Mouse (Mus musculus): Measurements from ENCODE around the gene Tcf15. TPM values are rescaled to one million over a fixed set of nuclear protein-coding genes. Genes with fewer than 3 reads are reported as not detected.

Gene Tcf15
- total RNA-seq, 2 experiments from 2014 or later, result 1.6 to 2.4 TPM

DNA sequence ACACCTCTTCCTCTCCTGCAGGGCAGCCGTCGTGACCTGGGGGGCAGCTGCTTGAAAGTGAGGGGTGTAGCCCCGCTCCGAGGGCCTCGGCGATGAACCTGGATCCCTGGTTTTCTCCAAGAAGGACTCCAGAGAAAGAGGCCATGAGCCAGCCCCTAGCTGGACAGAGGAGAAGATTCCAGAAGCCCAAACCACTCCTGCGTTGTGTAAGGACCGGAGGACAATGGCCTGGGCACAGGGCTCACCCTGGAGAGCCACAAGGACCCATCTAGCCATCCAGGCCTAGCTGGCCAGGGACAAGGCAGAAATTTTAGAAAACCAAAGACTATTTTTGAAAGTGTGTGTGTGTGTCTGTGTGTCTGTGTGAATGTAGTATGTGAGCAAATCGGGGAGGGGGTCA is 5.3 kb downstream of the Tcf15 start:
- no peak for TF ChIP-seq CTCF (IDR thresholded peaks at IDR 0.05)
- no peak for DNase-seq (ENCODE audit: extremely low spot score in 1 of 2, low spot score in 2 of 2)
- intact Hi-C loops (cut with DNase I), result no loop called here
- H3K27ac ChIP-seq, result no peak overlapping the region
- no peak overlapping the region for H3K4me3 ChIP-seq

DNA sequence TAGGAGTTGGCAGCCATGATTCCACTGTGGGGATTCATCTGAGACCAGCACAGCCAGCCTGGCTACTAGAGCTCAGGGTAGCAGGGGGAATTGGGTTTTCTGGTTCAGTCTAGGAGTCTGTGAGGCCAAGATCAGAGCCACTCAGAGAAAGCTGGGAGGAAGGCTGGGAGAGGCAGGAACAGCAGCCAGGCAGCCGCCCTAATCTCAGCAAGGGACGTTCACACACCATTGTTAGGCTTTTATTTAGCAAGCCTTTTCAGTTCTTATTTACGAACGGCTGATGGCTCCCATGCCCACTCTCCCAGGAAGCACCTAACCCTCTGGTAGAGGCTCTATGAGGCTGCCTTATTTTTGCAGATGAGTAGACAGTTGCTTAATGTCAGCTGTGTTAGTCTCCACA is 6.5 kb downstream of the Tcf15 start:
- intact Hi-C loops (cut with DNase I), result no loop called here
- no peak for TF ChIP-seq CTCF (IDR thresholded peaks at IDR 0.05)
- Histone ChIP-seq H3K27ac (no peak overlapping the region), H3K4me3 (no peak overlapping the region)
- DNase-seq (ENCODE audit: extremely low spot score in 1 of 2, low spot score in 2 of 2), result no peak

DNA sequence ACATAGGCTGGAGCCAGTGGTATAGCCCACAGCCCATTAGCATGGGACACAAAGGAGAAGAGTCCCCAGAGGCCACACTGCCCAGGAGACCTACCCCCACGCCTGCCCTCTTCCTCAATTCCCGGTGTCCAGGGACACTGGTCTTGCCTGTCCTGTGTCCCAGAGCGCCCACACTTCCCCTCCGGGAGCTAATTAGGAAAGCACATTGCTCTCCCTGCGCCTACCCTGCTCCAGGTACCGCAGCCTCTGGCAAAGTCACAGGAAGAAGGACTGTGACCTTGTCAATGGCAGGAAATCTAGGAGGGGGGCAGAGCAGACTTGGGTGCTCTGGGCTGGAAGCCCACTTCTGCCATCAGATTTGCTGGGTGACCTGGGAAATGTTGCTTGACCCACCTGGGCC is 7.0 kb downstream of the Tcf15 start:
- no peak for DNase-seq (ENCODE audit: extremely low spot score in 1 of 2, low spot score in 2 of 2)
- intact Hi-C loops (cut with DNase I), result no loop called here
- no peak overlapping the region for H3K4me3 ChIP-seq
- H3K27ac ChIP-seq, result no peak overlapping the region
- no peak for TF ChIP-seq CTCF (IDR thresholded peaks at IDR 0.05)

DNA sequence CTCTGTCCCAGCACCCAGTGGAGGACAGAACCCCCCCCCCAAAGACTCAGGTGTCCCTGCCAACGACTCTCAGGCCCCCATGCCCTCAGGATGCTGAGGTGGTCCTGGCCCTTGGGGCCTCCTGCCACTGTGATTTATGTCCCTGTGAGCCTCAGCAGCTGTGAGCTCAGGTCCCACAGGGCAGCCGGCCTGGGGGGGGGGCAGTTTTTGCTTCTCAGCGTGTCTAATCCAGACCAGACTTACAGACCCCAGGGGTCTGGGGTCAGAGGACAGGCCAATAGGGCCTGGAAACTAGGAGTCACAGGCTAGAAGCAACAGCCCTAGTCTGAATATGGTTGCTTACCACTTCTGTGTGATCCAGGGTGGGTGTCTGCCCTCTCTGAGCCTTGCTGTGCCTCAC is 10.0 kb downstream of the Tcf15 start:
- intact Hi-C loops (cut with DNase I), result no loop called here
- DNase-seq (ENCODE audit: extremely low spot score in 1 of 2, low spot score in 2 of 2), result no peak
- Histone ChIP-seq H3K27ac (no peak overlapping the region), H3K4me3 (no peak overlapping the region)
- no peak for TF ChIP-seq CTCF (IDR thresholded peaks at IDR 0.05)

DNA sequence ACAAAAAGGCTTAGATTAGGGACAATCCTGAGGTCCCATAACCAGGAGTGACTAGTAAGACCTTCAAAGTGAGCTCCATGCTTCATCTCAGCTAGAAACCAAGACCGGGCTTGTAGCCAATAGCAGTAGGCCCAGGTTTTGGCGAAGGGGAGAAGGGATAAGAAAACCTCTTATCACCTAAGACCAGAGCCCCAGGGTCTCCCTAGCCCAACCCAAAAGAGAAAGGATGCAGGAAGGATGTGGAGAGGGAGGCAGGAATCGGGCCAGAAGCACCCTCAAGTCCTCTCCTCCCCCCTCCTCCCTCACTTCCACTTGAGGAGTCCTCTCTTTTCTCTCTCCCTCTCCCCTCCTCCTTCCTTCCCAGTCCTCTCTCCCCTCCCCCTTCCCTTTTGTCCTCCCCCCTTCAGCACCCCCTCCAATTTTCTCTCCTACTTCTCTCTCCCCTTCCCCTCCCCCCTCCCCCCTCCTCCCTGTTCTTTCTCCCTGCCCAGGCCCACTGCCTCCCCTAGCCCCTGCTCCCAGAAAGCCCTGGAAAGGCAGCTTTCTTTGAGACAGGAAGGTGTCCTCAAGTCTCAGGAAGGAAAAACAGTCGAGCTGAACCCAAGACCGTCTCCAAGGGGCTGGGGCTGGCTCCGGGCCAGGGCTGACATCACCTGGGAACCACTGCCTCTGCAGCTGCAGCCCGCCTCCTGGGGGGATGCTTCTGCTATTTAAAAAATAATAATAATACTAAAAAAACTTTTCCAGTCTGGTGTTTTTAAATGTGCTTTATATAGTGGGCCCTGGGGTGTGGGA is 12.2 kb downstream of the Tcf15 start:
- Histone ChIP-seq H3K27ac (no peak overlapping the region), H3K4me3 (no peak overlapping the region)
- no peak for TF ChIP-seq CTCF (IDR thresholded peaks at IDR 0.05)
- DNase-seq (ENCODE audit: extremely low spot score in 1 of 2, low spot score in 2 of 2), result no peak
- intact Hi-C loops (cut with DNase I), result no loop called here

DNA sequence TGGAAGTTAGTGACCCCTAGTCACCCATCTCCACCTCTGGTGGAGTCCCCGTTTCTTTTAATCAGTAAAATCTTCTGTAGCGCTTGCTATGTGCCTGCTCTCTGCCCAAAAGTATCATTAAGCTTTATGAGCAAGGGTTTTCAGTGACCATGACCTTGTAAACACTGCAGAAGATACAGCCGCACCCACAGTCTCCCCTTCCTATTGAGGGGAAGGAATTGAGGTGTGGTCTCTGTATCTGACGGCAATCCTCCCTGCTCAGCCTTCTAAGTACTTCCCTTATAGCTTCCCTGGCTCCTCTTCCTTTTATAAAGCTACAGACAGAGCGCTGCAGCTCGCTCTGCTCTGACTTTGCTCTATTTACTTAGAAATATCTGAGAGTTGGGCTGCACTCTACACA is 13.1 kb downstream of the Tcf15 start:
- no peak for DNase-seq (ENCODE audit: extremely low spot score in 1 of 2, low spot score in 2 of 2)
- Histone ChIP-seq H3K4me3 (no peak overlapping the region), H3K27ac (no peak overlapping the region)
- TF ChIP-seq CTCF (IDR thresholded peaks at IDR 0.05), result no peak
- intact Hi-C loops (cut with DNase I), result no loop called here

DNA sequence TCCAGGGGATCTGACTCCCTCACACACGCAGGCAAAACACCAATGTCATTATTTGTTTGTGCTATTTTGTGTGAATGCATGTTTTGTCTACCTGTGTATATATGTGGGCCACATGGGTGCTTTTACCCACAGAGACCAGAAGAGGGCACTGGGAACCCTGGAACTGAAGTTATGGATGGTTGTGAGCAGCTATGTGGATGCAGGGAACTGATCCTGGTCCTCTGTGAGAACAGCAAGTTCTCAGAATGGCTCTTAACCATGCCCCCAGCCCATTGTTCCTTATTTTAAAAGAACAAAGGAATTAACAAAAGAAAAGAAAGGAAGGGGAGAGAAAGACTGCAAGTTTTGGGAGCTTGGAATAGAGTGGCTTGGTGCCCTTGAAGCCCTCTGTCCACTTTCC is 16.1 kb downstream of the Tcf15 start:
- TF ChIP-seq CTCF (IDR thresholded peaks at IDR 0.05), result no peak; the same call in 1 of the 2 replicates
- Histone ChIP-seq H3K27ac (no peak overlapping the region), H3K4me3 (no peak overlapping the region)
- intact Hi-C loops (cut with DNase I), result no loop called here
- no peak for DNase-seq (ENCODE audit: extremely low spot score in 1 of 2, low spot score in 2 of 2)

DNA sequence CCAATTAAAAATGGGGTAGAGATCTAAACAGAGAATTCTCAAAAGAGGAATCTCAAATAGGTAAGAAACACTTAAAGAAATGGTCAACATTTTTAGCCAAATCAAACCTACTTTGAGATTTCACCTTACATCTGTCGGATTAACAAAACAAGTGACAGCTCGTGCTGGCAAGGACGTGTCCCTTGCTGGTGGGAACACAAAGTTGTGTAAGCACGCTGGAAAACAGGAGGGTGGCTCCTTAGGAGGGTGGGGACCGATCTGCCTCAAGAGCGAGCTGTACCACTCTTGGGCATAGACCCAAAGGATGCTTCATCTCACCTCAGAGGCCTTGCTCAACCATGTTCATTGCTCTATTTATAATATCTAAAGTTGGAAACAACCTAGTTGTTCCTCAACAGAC is 22.9 kb downstream of the Tcf15 start:
- intact Hi-C loops (cut with DNase I), result no loop called here
- no peak overlapping the region for H3K27ac ChIP-seq
- H3K4me3 ChIP-seq, result no peak overlapping the region
- no peak for DNase-seq (ENCODE audit: extremely low spot score in 1 of 2, low spot score in 2 of 2)
- no peak for TF ChIP-seq CTCF (IDR thresholded peaks at IDR 0.05)

DNA sequence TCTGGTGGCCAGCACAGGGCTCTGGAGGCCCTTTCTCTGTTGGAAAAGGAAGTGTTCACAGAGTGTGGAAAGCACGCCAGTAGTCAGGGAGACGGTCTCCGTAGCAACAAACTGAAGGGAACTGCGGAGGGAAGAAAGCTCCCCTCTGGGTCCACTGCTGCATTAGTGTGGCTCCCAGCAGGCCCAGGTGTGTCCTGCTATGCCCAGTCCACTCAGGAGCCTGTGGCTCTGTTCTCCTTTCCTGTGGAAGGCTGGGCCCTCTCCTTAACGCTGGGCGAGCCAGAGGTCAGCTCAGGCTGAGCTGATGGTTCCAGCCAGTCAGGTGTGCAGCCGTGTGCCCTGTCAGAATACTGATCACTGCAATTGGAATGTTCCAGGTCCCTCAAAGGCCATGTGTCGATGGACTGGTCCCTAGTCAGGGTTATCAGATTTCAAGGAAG is 24.5 kb downstream of the Tcf15 start:
- DNase-seq (ENCODE audit: extremely low spot score in 1 of 2, low spot score in 2 of 2), result peak; percentile 32 to 69
- Histone ChIP-seq H3K27ac (no peak overlapping the region), H3K4me3 (no peak overlapping the region)
- intact Hi-C loops (cut with DNase I), result no loop called here
- TF ChIP-seq CTCF (IDR thresholded peaks at IDR 0.05), result no peak

DNA sequence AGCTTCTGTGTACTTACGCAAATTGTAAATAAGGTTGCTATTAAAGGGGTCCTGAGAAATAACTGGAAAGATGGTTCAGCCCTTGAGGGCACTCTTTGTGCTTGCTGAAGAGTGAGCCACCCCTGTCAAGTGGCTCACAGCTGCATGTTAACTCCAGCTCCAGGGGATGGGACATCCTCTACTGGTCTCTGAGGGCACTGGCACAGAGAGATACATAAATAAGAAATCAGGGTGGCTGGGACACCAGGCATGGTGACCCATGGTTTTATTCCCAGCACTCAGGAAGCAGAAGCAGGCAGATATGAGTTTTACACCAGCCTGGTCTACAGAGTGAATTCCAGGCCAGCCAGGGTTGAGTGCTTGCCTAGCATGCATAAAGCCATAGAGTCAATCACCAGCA is 26.0 kb downstream of the Tcf15 start:
- H3K27ac ChIP-seq, result no peak overlapping the region
- TF ChIP-seq CTCF (IDR thresholded peaks at IDR 0.05), result no peak
- intact Hi-C loops (cut with DNase I), result no loop called here
- DNase-seq (ENCODE audit: extremely low spot score in 1 of 2, low spot score in 2 of 2), result no peak
- H3K4me3 ChIP-seq, result no peak overlapping the region

DNA sequence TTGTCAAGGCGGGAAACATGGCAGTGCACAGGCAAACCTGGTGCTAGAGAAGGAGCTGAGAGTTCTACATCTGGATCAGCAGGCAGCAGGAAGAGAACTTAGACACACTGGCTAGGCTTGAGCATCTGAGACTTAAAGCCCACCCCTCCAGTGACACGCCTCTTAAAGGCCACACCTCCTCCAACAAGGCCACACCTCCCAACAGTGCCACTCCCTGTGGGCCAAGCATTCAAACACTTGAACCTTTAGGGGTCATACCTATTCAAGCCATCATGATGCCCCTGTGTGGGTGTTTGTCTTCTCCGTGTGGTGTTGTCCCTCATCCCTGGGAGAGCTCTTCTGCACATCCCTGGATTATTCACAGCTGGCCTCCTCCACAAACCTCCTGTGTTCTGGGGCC is 31.5 kb downstream of the Tcf15 start:
- DNase-seq (ENCODE audit: extremely low spot score in 1 of 2, low spot score in 2 of 2), result no peak
- no peak overlapping the region for H3K4me3 ChIP-seq
- TF ChIP-seq CTCF (IDR thresholded peaks at IDR 0.05), result no peak
- no peak overlapping the region for H3K27ac ChIP-seq
- intact Hi-C loops (cut with DNase I), result no loop called here

DNA sequence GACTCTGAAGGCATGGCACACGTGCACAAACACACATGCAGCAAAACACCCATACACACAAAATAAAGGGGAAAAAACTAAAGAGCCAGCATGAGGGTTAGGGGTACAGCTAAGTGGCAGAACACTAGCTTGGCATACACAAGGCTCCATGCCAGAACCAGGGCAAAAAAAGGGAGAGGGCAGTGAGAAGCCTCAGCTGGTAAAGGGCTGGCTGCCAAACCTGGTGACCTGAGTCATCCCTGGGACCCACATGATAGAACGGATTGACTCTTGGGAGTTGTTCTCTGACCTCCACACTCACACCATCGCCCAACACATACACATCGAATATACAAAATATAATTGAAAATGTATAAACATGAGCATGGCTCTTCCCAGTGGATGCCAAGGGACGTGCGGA is 33.3 kb downstream of the Tcf15 start:
- no peak for TF ChIP-seq CTCF (IDR thresholded peaks at IDR 0.05)
- intact Hi-C loops (cut with DNase I), result no loop called here

DNA sequence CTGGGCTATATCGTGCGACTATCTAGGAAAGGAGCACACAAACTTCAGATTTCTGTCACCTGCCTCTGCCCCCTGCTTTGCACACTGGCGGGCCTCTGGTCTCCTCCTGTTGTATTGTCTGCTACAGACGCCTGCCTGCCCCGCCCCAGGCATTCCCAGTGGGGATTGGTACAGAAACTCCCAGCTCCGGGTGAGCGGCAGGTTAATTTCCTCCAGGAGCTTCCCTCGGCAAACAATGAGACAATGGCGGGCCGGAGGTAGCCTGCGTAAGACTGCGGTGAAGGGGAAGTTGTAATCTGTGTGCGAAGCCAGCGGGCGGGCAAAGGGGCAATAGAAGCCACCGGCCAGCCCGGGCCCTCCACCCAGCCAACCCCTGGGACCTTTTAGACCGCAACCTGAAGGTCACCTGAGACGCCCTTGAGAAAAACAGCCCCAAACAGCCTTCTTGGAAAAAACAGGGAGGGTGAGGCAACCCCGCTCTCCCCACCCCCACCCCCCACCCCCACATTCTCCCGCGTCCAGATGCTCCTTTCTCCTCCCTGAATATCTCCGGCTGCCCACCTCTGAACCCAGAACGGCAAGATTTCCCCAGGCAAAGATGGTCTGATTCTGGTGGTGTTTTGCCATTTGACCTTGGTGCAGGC is 33.9 kb downstream of the Tcf15 start:
- Histone ChIP-seq H3K27ac (no peak overlapping the region), H3K4me3 (no peak overlapping the region)
- TF ChIP-seq CTCF (IDR thresholded peaks at IDR 0.05), result no peak
- intact Hi-C loops (cut with DNase I), result no loop called here
- no peak for DNase-seq (ENCODE audit: extremely low spot score in 1 of 2, low spot score in 2 of 2)

More for the DNA sequence above, 33.3 kb downstream of the Tcf15 start:
- H3K27ac ChIP-seq, result no peak overlapping the region
- DNase-seq (ENCODE audit: extremely low spot score in 1 of 2, low spot score in 2 of 2), result no peak
- H3K4me3 ChIP-seq, result no peak overlapping the region

Data from left cerebral cortex, adult 2 months (tissue).